In genomic region chr11:120538955-120539284, GRCm38 (mm10) we compare ENCODE assay signal across 11 mouse cellular contexts. TPM values are rescaled to one million over a fixed set of nuclear protein-coding genes. Genes with fewer than 3 reads are reported as not detected.
A peak's percentile ranks its signal among the peaks of the same experiment; 100 is the strongest.
DNase-seq lines count a peak whose midpoint lies in the region; ATAC-seq and TF ChIP-seq lines count a peak whose summit lies in the region.
"Had no signal": no experiment of that assay in that cellular context is flagged by ENCODE, and none has a peak within 500 bp of the region (broad histone marks: within the 10 kb centered on the region; RNA-seq: fewer than 3 reads in every experiment).

No protein-coding gene starts in this region.

- H3K9me3 ChIP-seq in heart, embryonic 13.5 days: no peaks in the 10 kb centered on the region
- no peaks in the 10 kb centered on the region for H3K9me3 ChIP-seq in hindbrain, postnatal 0 days (ENCODE audit: low read length)
- H3K9me3 ChIP-seq in midbrain, embryonic 12.5 days: no peaks in the 10 kb centered on the region

- H3K4me3 ChIP-seq in heart, embryonic 13.5 days: no peak overlapping the region
- H3K4me3 ChIP-seq in hindbrain, postnatal 0 days (ENCODE audit: low read length): no peak overlapping the region
- no peak overlapping the region for H3K4me3 ChIP-seq in midbrain, embryonic 12.5 days

- peak overlapping the region; percentile 28 for H3K27ac ChIP-seq in heart, embryonic 13.5 days (replicated peaks)
- peak overlapping the region; percentile 76 for H3K27ac ChIP-seq in hindbrain, postnatal 0 days
- H3K27ac ChIP-seq in midbrain, embryonic 12.5 days (replicated peaks): peak overlapping the region; percentile 76
- H3K27ac ChIP-seq: liver, embryonic 14.5 days had no signal

- no peak for DNase-seq in heart, adult 8-10 months (ENCODE audit: low spot score)
- no peak for DNase-seq in hindbrain, postnatal 0 days (ENCODE audit: low spot score)
- no peak for DNase-seq in cerebellum, adult 9-10 months
- DNase-seq in adrenal gland, postnatal 14 days: no peak
- no peak for DNase-seq in spleen, adult 12 weeks (ENCODE audit: low spot score)

- peaks cover 27% of the 10 kb centered on the region for H3K36me3 ChIP-seq in heart, embryonic 13.5 days
- H3K36me3 ChIP-seq in hindbrain, postnatal 0 days (ENCODE audit: insufficient read depth, low read length): peaks cover 17% of the 10 kb centered on the region
- peaks cover 23% of the 10 kb centered on the region for H3K36me3 ChIP-seq in midbrain, embryonic 12.5 days

- peak overlapping the region; percentile 67 for H3K9ac ChIP-seq in heart, embryonic 13.5 days
- H3K9ac ChIP-seq in hindbrain, postnatal 0 days (replicated peaks; ENCODE audit: low read length): no peak overlapping the region
- no peak overlapping the region for H3K9ac ChIP-seq in midbrain, embryonic 12.5 days (replicated peaks)
- H3K9ac ChIP-seq: liver, embryonic 14.5 days had no signal

- peaks cover 42% of the 10 kb centered on the region for H3K4me1 ChIP-seq in heart, embryonic 13.5 days
- peaks cover 22% of the 10 kb centered on the region for H3K4me1 ChIP-seq in hindbrain, postnatal 0 days (ENCODE audit: insufficient read depth, low read length)
- H3K4me1 ChIP-seq in midbrain, embryonic 12.5 days: peaks cover 16% of the 10 kb centered on the region

- WGBS in heart, embryonic 13.5 days: 44% methylated on average over 8 of the region's 8 CpGs
- WGBS in hindbrain, postnatal 0 days: 33% methylated on average over 8 of the region's 8 CpGs
- WGBS in midbrain, embryonic 12.5 days: 48% methylated on average over 8 of the region's 8 CpGs

- ATAC-seq in heart, embryonic 13.5 days (ENCODE audit: extremely low read depth, insufficient number of reproducible peaks, low FRiP score, low TSS enrichment): no peak
- peak; percentile 71 for ATAC-seq in common myeloid progenitor, adult 5-6 weeks (replicated peaks; ENCODE audit: low read depth, poor library complexity, severe bottlenecking)
- peak; percentile 12; the same call in 1 of the 2 replicates for ATAC-seq in hindbrain, postnatal 0 days
- no peak for ATAC-seq in midbrain, embryonic 12.5 days (ENCODE audit: low FRiP score, low read depth)

- no peak overlapping the region for H3K4me2 ChIP-seq in heart, embryonic 13.5 days
- H3K4me2 ChIP-seq in hindbrain, postnatal 0 days (ENCODE audit: low read depth, low read length): no peak overlapping the region
- peak overlapping the region; percentile 26; the same call in 1 of the 2 replicates for H3K4me2 ChIP-seq in midbrain, embryonic 12.5 days (replicated peaks)

- peaks cover 34% of the 10 kb centered on the region for H3K27me3 ChIP-seq in heart, embryonic 13.5 days (replicated peaks)
- H3K27me3 ChIP-seq in hindbrain, postnatal 0 days (ENCODE audit: insufficient read depth, low read length): no peaks in the 10 kb centered on the region
- peaks cover 29% of the 10 kb centered on the region for H3K27me3 ChIP-seq in midbrain, embryonic 12.5 days

- TF ChIP-seq CTCF in hindbrain, postnatal 0 days (IDR thresholded peaks at IDR 0.05; ENCODE audit: low read depth): no peak

RNA-seq across cellular contexts. Expression of gene Gcgr, which starts 8.4 kb away (rescaled TPM):
- polyA plus RNA-seq in heart, embryonic 13.5 days (2015; fragmentation: Nextera tagmentation; extraction: Ambion mirVana): 2.1 and 2.4 TPM in 2 replicates
- 1 to 10 TPM in 1 of 4 experiments, under 1 TPM in 3; 0.69 to 1.0 (median 0.78) TPM for total RNA-seq in heart, adult 8-10 months (2022)
- total RNA-seq in common myeloid progenitor, adult 5-6 weeks (2017): not detected in 2 replicates
- 0.99 and 3.1 TPM in 2 replicates for total RNA-seq in hindbrain, postnatal 0 days (2014; rRNA removed)
- 1.0 TPM in 2 replicates for polyA plus RNA-seq in hindbrain, postnatal 0 days (2015; fragmentation: Nextera tagmentation; extraction: Ambion mirVana)
- 0.18 and 0.29 TPM in 2 replicates for polyA plus RNA-seq in midbrain, embryonic 12.5 days (2016; fragmentation: Nextera tagmentation; extraction: Ambion mirVana)
- 2.3 and 11.7 TPM in 2 replicates for total RNA-seq in adrenal gland, postnatal 14 days (2021)

RNA-seq across cellular contexts. Expression of gene Mcrip1, which starts 10.6 kb away (rescaled TPM):
- polyA plus RNA-seq in heart, embryonic 13.5 days (2015; fragmentation: Nextera tagmentation; extraction: Ambion mirVana): 134 and 140 TPM in 2 replicates
- 10 to 100 TPM; 37.5 to 41.0 (median 38.5) TPM for total RNA-seq in heart, adult 8-10 months (2022)
- total RNA-seq in common myeloid progenitor, adult 5-6 weeks (2017): 26.5 and 31.0 TPM in 2 replicates
- total RNA-seq in hindbrain, postnatal 0 days (2014; rRNA removed): 144 and 192 TPM in 2 replicates
- polyA plus RNA-seq in hindbrain, postnatal 0 days (2015; fragmentation: Nextera tagmentation; extraction: Ambion mirVana): 250 and 257 TPM in 2 replicates
- 212 and 232 TPM in 2 replicates for polyA plus RNA-seq in midbrain, embryonic 12.5 days (2016; fragmentation: Nextera tagmentation; extraction: Ambion mirVana)
- 52.6 and 67.9 TPM in 2 replicates for total RNA-seq in adrenal gland, postnatal 14 days (2021)

RNA-seq across cellular contexts. Expression of gene Ppp1r27, which starts 12.0 kb away (rescaled TPM):
- not detected in 2 replicates for polyA plus RNA-seq in heart, embryonic 13.5 days (2015; fragmentation: Nextera tagmentation; extraction: Ambion mirVana)
- total RNA-seq in heart, adult 8-10 months (2022): under 1 TPM in 1 of 4 experiments, not detected in 3; 0.34 TPM
- total RNA-seq in common myeloid progenitor, adult 5-6 weeks (2017): not detected in 2 replicates
- total RNA-seq in hindbrain, postnatal 0 days (2014; rRNA removed): not detected in 2 replicates
- not detected in 2 replicates for polyA plus RNA-seq in hindbrain, postnatal 0 days (2015; fragmentation: Nextera tagmentation; extraction: Ambion mirVana)
- not detected in 2 replicates for polyA plus RNA-seq in midbrain, embryonic 12.5 days (2016; fragmentation: Nextera tagmentation; extraction: Ambion mirVana)
- total RNA-seq in adrenal gland, postnatal 14 days (2021): 0.48 TPM in 1 of 2 replicates, not detected in the other
- polyA plus RNA-seq: cortical plate, adult 2 months; liver, embryonic 14.5 days; urinary bladder, adult 2 months had no signal

RNA-seq across cellular contexts. Expression of gene P4hb, which starts 34.1 kb away (rescaled TPM):
- 427 and 448 TPM in 2 replicates for polyA plus RNA-seq in heart, embryonic 13.5 days (2015; fragmentation: Nextera tagmentation; extraction: Ambion mirVana)
- 100 to 1,000 TPM; 217 to 256 (median 229) TPM for total RNA-seq in heart, adult 8-10 months (2022)
- 494 and 545 TPM in 2 replicates for total RNA-seq in common myeloid progenitor, adult 5-6 weeks (2017)
- total RNA-seq in hindbrain, postnatal 0 days (2014; rRNA removed): 147 and 174 TPM in 2 replicates
- 222 TPM in 2 replicates for polyA plus RNA-seq in hindbrain, postnatal 0 days (2015; fragmentation: Nextera tagmentation; extraction: Ambion mirVana)
- 384 and 418 TPM in 2 replicates for polyA plus RNA-seq in midbrain, embryonic 12.5 days (2016; fragmentation: Nextera tagmentation; extraction: Ambion mirVana)
- total RNA-seq in adrenal gland, postnatal 14 days (2021): 449 and 479 TPM in 2 replicates

RNA-seq across cellular contexts. Expression of gene Arhgdia, which starts 42.5 kb away (rescaled TPM):
- polyA plus RNA-seq in heart, embryonic 13.5 days (2015; fragmentation: Nextera tagmentation; extraction: Ambion mirVana): 435 and 436 TPM in 2 replicates
- 100 to 1,000 TPM; 130 to 152 (median 141) TPM for total RNA-seq in heart, adult 8-10 months (2022)
- total RNA-seq in common myeloid progenitor, adult 5-6 weeks (2017): 148 and 170 TPM in 2 replicates
- total RNA-seq in hindbrain, postnatal 0 days (2014; rRNA removed): 252 and 297 TPM in 2 replicates
- polyA plus RNA-seq in hindbrain, postnatal 0 days (2015; fragmentation: Nextera tagmentation; extraction: Ambion mirVana): 403 and 425 TPM in 2 replicates
- 504 and 557 TPM in 2 replicates for polyA plus RNA-seq in midbrain, embryonic 12.5 days (2016; fragmentation: Nextera tagmentation; extraction: Ambion mirVana)
- total RNA-seq in adrenal gland, postnatal 14 days (2021): 268 and 310 TPM in 2 replicates

Comparison
In these comparisons a context has a peak if more than half of its experiments do, and no peak if none do; other contexts are left out.
1. ATAC-seq: peak in common myeloid progenitor, adult 5-6 weeks (single experiment) and hindbrain, postnatal 0 days (single experiment); none in heart, embryonic 13.5 days (single experiment) and midbrain, embryonic 12.5 days (single experiment).
2. Peak in every context shown above with its lines, with median percentiles within 50 percentile points of each other: H3K27ac ChIP-seq.